Mouse (Mus musculus) right cerebral cortex, postnatal 25 days (tissue): Measurements from ENCODE around the gene Pam.
A peak's percentile ranks its signal among the peaks of the same experiment; 100 is the strongest.
"Not testable (repeated sequence)": the region's sequence is repeated elsewhere in the genome, so short reads cannot be mapped to it uniquely, and the experiment has no call there.

Source experiments
- DNase-seq: peaks from one replicate; pipeline ENCODE4 v3.0.0; 2022

Gene Pam

DNA sequence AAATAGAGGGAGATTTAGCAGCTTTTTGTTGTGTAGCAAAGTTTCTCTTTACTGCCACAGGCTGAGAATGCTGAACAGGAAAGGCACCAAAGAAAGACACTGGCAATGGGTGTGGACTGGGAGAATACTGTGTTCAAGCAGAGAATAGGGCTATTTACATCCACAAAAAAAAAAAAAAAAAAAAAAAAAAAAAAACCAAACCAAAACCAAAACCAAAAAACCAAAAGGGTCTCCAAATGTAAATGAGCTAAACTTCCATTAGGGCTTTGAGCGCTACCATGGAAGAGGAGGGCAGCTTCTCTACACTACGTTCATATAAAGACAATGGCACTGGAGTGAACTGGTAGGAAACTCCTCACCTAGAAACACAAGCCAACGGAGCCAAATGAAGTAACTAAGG lies 274.2 kb downstream of the Pam start:
- DNase-seq, result no peak

DNA sequence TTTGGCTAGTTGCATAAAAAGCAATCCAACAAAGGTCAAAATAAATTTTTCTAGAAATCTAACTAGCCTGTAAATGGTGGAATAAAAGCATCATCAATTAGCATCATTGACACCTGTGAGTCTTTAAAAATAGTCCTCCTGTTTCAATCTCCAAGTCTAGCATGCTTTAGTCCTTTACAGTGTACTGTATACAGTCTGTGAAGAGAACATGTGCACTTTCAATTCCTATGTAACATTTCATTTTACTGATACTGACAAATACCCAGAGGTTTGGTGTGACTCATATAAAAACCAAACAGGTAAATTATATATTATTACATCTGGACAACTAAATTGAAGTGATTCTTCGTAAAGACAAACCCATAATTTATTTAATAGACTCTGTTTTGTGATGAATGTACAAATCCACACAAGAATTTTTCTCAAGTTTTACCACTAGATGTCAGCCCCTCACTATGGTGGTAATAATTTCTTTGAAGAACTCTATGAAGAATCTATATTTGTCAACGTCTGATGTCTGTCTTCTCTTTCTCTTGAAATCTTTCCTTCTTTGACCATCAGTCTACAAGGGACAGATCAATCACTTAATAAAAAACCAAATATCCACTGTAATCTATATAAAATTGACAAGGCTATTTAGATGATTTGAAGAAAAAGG lies 286.1 kb downstream of the Pam start:
- no peak for DNase-seq

DNA sequence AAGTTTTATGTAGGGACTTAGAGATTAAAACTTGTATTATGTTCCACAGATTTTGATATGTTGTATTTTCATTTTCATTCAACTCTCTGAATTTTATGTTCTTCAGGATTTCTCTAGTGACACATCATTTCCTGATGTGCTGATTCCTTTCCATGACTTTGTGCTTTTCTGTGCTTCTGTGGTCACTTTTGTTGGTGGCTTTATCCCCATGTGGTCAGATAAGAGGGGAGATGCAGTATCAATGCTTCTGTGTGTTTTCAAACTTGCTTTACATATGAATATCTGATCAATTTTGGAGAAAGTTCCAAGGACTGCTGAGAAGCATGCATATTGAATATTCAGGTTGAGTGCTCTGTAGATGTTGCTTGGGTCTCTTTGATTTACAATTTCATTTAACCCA lies 290.9 kb downstream of the Pam start:
- DNase-seq, result no peak

DNA sequence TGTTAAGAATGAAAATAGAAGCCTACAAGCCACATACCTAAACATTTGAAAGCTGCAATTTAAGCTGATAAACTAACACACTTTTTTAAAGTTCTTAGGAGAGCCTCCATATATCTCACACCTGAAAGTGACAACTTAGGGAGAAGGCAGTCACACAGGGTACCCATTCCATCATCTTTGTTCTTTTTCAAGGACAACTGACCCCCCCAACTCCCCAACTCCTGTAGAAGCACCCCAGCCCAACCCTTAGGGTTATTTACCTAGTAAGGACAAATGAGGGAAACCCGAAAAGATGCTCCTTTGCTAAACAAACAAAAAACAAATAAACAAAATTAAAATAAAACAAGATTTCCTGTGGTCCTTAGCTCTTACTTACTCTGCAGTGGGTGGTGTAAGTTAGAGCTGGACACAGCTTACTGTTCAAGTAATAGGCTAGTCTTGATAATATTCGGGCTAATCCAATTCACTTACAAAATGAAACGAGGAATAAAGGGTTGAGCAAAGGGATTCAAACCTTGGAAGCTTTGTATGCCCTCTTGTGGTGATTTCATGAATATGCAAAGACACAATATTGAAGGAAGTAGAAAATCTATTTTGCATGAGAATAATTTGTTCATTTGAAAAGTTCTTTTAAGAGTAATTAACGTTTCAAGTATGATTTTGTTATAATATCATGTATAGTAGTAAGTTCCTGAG lies 293.1 kb downstream of the Pam start:
- no peak for DNase-seq

DNA sequence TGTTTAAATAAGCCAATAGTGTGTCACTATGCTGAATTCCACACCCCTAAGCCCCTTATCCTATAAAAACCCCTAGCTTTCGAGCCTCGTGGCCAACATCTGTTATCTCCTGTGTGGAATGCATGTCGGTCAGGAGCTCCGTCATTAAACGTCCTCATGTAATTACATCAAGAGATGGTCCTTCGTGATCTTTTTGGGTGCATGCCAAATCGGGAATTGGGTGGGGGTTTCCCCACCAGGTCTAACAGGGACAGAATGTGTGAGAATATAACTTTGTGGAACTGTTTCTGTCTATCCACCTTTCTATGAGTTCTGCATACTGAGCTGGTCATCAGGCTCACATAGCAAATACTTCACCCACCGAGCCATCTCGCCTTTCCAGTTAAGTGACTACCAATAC lies 299.5 kb downstream of the Pam start:
- DNase-seq, result no peak

DNA sequence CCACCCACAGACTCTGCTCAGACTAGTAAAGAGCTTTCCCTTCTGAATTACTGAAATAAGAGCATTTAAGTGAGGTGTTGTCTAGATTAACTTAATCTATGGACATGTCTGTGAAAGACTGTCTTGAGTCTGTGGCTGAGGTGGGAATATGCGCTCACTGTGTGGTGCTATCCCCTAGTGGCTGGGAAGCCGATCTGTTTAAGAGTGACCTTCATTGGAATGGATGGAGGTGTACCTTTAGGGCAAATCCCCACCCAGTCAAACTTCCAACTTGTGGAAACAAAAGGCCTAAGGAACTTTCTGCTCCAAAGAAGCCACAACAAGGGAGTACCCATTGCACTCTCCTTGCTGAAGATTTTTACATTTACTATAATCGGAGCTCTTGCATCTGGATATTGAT lies 301.3 kb downstream of the Pam start:
- no peak for DNase-seq

DNA sequence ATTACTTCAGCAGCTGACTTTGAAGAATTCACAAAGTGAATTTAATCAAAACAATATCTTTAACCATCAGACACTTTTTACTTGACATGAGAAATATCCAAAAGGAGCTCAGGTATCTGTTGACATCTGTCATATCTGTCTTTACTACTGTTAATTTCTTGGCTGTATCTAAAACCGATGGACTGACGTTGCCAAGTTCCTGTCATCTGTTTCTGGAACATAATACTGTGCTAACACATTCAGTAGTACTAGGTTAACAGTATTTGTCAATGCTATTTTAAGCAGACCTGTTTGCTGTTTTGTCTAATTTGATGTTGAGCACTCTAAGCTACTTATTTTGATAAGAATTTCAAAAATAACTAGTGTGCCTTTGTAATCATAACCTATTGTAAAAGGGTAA lies 307.0 kb downstream of the Pam start:
- no peak for DNase-seq

DNA sequence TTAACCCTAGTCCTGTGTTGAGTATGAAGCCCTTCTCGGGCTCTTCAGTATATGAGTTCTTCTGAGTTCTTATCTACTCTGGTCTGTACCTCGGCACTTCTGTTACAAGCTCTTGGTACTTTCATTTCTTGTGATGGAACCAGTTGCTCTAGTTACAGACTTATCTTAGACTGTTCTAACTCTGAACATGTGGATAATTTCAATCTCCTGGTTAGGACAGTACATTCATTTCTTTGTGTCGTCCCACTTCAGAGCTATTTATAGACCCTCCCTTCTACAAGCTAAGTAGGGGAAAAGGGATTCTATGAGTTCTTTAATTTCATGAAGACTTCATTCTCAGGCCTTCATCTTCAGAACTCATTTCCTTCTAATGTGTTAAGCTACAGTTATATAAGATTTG lies 307.8 kb downstream of the Pam start:
- DNase-seq, result no peak

DNA sequence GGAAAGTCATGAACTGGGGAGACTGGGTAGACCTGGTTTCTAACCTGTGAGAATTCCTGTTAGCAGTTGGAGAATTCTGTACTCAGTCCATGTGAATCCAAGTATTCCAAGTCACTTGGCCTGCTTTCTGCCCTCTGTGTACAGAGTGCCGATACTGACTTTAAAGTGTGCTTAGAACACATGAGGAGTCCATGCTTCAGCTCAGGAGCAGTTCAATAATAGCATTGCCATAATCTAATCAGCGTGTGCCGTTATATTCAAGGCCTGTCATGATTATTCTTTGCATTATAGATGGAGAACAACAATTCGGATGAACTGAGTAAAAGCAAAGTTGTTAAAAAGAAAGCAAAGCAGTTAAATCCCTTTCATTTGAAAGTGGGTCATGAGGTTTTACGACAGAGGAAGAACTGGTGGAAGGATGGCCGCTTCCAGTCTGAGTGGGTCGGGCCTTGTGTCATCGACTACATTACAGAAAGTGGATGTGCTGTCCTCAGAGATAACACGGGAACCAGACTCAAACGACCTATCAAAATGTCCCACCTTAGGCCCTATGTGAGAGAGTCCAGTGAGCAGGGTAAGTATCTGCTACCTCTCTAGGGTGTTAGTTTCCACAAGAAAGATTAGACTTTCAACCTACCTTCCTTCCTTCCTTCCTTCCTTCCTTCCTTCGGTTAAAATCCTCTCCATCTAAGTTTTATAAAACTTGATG lies 309.6 kb downstream of the Pam start:
- DNase-seq, result no peak

DNA sequence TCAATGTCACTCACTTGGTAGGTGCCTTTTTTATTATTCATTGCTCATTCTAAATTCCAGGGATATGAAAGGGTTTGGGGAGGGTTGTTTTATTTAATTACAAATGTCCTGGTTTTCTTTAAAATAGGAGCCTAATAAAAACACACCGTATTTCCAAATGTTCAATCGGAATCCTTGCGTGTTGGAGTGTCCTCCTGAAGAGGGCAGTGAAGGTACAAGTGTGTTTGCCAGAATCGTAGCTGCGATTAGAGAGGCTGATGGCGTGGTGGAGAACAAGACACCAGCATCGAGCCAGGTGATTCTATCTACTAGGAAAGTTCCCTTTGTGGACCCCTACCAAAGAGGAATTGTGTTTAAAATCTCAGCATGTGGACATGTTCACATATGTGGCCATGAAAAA lies 310.5 kb downstream of the Pam start:
- no peak for DNase-seq

DNA sequence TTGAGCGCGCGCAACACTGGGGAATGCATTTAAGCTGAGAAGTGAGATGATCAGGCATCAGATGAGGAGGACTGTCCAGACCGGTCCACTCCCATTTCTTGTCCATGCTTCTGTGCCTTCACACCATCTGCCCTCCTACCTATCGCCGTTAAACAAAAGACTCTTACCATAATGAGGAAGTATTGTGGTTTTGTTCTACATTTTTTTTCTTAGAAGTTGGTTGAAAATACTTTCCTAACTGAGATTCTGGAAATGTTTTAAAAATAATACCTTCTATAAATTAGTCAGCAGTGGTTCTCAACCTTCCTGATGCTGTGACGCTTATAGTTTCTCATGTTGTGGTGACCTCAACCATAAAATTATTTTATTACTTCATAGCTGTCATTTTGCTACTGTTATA lies 313.8 kb downstream of the Pam start:
- no peak for DNase-seq

DNA sequence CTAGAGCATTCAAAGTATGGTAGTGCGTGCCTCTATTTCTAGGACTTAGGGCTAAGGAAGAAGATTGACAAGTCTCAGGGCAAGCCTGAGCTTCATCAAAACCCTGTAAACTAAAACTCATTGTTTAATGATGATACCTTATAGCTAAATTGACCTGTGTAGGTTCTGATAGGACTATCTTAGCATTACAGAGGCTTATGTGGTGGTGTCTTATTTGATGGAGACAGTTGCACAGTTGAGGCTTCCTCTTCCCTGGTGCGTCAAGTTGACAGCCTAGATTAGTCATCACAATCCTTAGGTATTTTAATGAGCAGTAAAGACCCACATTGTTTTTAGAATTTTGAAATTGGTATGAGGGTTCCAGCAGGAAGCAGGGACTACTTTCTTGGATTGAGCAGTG lies 321.5 kb downstream of the Pam start:
- DNase-seq, result no peak

DNA sequence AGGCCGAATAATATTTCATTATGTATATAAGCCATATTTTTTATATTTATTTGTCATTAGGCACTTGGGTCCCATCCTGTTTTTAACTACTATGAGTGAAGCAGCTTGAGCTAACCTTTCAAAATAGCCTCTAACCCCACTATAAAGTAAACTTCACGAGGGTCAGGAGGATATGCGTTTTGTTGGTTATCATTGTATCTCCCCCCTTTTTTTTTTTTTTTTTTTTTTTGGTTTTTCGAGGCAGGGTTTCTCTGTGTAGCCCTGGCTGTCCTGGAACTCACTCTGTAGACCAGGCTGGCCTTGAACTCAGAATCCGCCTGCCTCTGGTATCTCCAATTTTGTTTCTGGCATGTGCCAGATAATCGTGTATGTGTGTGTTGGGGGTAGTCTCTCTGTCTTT lies 322.1 kb downstream of the Pam start:
- DNase-seq, result no peak

DNA sequence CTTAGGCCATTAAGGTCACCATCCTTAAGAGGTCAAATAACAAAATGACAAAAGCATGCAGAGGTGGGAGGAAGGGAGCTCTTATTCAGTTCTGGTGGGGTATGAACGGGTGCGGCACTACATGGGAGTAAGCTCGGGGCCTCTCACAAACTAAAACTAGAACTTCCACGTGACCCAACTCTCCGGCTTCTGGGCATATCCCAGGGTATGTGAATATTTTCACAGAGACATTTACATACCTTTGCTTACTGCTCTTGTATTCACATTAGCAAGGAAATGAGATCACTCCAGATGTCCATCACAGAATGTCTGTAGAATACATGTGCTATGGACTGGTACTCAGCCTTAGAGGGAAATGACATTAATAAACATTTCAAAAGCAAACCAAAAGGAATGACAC lies 323.7 kb downstream of the Pam start:
- DNase-seq, result no peak

DNA sequence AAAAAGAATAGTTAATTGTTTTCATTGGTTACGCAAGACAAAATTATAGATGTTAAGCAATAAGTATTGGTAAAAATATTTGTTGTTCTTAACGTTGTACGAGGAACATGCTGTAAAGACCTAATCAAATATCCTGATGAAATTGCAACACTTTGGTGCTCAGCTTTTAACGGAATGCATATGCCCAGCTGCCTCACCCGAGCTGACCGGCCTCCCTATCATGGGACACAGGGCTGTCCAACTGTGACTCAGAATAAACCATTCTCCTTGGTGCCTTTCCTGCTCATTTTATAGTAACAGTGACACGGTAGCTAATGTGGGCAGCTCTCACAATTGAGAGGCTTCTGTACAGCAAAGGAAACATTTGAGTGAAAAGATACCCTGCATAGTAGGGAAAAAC lies 324.3 kb downstream of the Pam start:
- no peak for DNase-seq

DNA sequence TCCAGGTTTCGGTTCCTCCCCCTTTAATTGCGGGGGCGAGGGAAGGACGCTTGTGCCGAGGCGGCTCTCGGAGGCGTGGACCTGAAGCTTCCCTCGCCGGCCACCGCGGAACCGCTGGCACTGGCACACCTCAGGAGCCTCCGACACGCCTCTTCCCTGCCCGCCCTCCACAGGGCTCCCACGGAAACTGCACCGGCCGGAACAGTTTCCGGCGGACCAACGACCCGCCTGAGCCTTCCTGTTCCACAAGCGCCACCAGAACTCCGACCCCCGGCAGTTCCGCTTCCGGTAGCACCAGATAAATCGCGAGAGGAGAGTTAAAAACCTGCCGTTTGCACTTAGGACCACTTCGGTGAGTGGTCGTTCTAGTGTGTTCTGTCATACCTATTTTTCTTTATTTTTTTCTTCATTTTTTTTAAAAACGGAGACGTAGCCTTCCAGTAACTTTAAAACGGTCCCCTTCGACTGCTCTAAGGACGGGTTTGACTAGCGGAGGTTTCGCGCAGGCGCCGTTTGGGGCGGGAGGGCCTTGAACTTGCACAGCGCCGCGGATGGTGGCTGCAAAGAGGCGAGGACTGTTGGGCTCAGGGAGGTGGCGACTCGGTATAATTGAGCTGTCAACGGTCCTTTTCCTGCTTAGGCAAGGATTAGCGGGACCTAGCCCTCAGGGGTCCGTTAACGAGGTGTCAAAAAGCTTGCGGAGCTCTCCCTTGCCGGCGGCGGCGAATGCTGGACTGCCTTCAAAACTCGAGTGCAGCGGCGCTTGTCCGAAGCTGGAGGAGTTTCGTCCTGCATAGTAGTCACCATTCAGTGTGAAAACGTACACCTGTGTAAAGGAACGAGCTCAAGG lies 325.3 kb downstream of the Pam start, which contains the start of the genes Gin1 and Ppip5k2:
Gin1 (plus strand) TSS at position 269 of the 850 bp plus-strand sequence.
Ppip5k2 (minus strand) TSS at position 508 of the 850 bp plus-strand sequence.
- peak; percentile 93 for DNase-seq

DNA sequence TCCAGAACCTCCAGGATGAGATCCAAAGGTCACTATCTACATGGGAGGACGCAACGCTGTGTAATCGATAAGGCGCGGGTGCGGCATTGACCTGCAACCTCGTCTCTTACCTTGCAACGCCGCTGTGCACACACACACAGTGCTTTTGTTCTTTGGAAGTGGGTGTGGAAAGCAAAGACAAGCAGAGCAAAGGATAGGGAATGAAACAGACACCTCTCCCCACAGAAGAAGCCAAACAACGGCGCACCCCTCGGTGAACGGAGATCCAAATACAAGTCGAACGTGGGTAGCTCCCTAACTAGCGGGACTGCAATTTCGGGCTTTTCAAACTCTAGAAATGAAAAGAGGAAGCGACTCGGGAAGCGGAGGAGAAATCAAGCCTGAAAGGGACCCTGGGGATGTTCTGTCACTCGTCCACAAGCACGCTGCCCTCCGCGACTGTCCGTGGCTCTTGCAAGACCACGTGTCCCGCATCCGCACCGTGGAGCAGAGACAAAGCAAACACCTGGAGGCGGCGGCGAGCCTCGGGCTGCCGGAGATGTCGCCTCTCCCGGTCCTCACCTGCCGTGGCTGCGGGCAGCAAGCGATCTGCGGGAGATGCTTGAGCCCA lies 326.0 kb downstream of the Pam start:
- DNase-seq, result peak; percentile 40

DNA sequence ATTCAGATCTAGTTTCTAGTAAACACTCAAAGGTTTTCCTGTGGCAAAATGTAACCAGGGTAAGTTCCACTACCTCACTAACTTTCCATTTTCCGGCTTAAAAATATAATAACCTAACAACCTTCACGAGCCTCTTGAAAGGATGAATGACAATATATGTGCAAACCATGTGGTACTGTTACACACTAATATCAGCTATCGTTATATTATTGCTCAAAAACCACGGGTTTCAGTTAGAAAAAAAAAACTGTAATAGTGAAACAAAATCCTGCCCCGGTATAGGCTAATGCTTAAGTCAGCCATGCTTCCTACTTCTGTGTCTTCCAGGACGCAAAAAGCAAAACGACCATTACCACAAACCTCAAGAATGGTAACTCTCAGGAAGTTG lies 326.5 kb downstream of the Pam start:
- no peak for DNase-seq

DNA sequence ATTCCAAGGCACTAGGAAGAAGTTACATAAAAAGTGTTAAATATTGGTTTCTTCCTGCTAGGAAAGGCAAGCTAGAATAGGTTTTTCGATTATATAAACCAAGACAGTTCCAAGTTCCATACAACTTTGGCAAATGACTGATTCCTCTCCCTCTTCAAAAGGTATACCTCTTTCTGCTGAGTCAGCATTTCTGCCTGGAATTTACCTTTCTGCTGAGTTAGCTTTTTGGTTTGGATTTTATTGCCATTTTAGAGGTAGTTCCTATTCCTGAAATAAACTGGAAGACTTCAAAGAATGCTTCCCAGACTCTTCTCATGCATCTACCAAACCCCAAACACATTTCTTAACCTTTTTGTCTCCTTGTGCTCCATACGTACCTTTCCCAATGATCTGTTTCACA lies 327.4 kb downstream of the Pam start:
- no peak for DNase-seq

DNA sequence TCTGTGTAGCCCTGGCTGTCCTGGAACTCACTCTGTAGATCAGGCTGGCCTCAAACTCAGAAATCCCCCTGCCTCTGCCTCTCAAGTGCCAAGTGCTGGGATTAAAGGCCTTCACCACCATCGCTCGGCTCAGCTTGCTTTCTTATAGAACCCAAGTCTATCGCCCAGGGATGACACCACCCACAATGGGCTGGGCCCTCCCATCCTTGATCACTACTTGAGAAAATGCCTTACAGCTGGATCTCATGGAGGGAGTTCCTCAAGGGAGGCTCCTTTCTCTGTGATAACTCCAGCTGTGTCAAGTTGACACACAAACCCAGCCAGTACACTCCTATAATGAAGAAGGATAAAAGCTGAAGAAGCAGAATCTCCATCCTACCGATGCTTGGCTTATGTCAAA lies 329.7 kb downstream of the Pam start:
- not testable (repeated sequence) for DNase-seq

DNA sequence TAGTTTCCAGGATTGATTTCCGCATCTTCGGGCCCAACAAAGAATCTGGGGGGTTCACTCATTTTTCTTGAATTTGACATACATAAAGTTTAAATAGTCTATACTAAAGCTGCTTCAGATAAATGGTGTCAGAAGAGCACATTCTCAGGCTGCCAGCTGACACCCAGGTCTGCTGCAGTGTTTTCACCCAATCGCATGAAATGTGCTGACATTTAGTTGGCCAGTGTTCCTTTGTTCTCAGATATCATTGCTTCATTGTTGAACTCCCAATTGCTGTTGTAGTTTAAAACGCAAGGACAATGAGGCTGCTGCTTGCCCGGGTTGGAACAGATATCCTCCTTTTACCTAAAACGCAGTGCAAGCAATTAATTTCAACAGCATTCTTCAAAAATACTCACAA lies 334.0 kb downstream of the Pam start:
- DNase-seq, result no peak

DNA sequence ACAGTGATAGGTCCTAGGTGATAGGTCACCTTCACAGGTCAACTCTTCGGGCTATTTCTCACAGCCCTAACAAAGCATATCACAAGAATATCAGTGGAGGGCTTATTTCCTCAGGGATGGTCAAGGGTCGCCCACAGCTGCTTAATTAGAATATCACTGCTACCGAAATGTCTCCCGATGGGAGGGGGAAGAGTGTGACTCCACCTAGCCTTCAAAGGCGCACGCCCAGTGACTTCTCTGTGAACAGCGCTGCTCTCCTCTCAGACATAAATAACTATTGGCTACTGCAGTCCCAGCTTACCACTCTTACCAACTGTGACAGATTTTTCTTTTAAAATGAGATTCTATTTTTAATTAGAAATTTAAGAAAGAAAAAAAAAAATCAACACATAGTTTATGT lies 334.8 kb downstream of the Pam start:
- DNase-seq, result no peak

DNA sequence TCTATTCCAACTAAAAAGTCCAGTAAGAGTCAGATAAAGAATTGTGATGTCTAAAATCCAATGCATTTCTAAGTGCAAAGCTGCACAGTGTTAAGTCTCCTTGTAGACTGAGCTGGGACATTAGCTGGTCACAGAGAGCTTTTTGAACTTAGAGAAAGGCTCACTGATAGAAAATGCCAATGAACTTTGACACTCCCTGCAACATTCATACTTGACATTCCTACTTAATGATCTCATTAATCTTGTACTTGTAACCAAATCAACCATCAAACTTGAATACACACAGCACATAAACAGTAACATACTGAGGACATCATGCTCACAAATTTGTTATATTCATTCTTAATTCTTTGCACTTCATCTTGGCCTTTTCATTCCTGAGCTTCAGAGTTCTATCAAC lies 335.6 kb downstream of the Pam start:
- no peak for DNase-seq
